Mouse (Mus musculus) midbrain, embryonic 13.5 days (tissue): ENCODE data around the gene Cblc. TPM values are rescaled to one million over a fixed set of nuclear protein-coding genes. Genes with fewer than 3 reads are reported as not detected.

Experiments used
- polyA plus RNA-seq: library from polyadenylated mRNA; unstranded; fragments of >200 nt; fragmentation: Nextera tagmentation; extraction: Ambion mirVana; gene quantifications from 2 replicates; pipeline ENCODE4 v1.2.1, GENCODE M21; 2015

Cblc gene
- polyA plus RNA-seq, 1 experiment from 2014 or later = 0.32 TPM

Other genes with a start within 250 kb of the Cblc start
- gene Ppp1r37, start 233.7 kb downstream of the Cblc start, polyA plus RNA-seq = 25.7 and 37.0 TPM in 2 replicates
- 0.26 and 0.31 TPM in 2 replicates for gene Zfp296, start 219.5 kb downstream of the Cblc start, polyA plus RNA-seq
- gene Gemin7, start 219.2 kb downstream of the Cblc start, polyA plus RNA-seq = 134 and 138 TPM in 2 replicates
- 54.0 and 65.0 TPM in 2 replicates for gene Clasrp, start 192.3 kb downstream of the Cblc start, polyA plus RNA-seq
- 3.8 and 4.1 TPM in 2 replicates for gene Relb, start 167.4 kb downstream of the Cblc start, polyA plus RNA-seq
- 86.6 and 97.5 TPM in 2 replicates for gene Clptm1, start 131.8 kb downstream of the Cblc start, polyA plus RNA-seq
- gene Apoc2, start 118.9 kb downstream of the Cblc start, polyA plus RNA-seq = 0.23 TPM in 1 of 2 replicates, not detected in the other
- not detected in 2 replicates for gene Gm44805, start 115.4 kb downstream of the Cblc start, polyA plus RNA-seq
- gene Apoc4, start 115.3 kb downstream of the Cblc start, polyA plus RNA-seq = not detected in 2 replicates
- 0.94 and 1.0 TPM in 2 replicates for gene Apoc1, start 104.1 kb downstream of the Cblc start, polyA plus RNA-seq
- gene Apoe, start 97.6 kb downstream of the Cblc start, polyA plus RNA-seq = 173 and 194 TPM in 2 replicates
- gene Tomm40, start 81.4 kb downstream of the Cblc start, polyA plus RNA-seq = 105 and 125 TPM in 2 replicates
- gene Nectin2, start 46.3 kb downstream of the Cblc start, polyA plus RNA-seq = 40.6 and 48.0 TPM in 2 replicates
- gene Bcam, start 25.8 kb downstream of the Cblc start, polyA plus RNA-seq = 5.2 and 6.4 TPM in 2 replicates
- 0.27 and 0.88 TPM in 2 replicates for gene Bcl3, start 26.0 kb upstream of the Cblc start, polyA plus RNA-seq
- 5.7 and 6.6 TPM in 2 replicates for gene Gm19345, start 55.2 kb upstream of the Cblc start, polyA plus RNA-seq
- gene Ceacam16, start 64.5 kb upstream of the Cblc start, polyA plus RNA-seq = 0.54 and 0.62 TPM in 2 replicates
- not detected in 2 replicates for gene Ceacam19, start 91.2 kb upstream of the Cblc start, polyA plus RNA-seq
- 5.3 and 6.2 TPM in 2 replicates for gene Pvr, start 124.4 kb upstream of the Cblc start, polyA plus RNA-seq
- gene Igsf23, start 153.9 kb upstream of the Cblc start, polyA plus RNA-seq = not detected in 2 replicates
- gene Ceacam20, start 168.6 kb upstream of the Cblc start, polyA plus RNA-seq = not detected in 2 replicates
- gene Nlrp9b, start 194.7 kb upstream of the Cblc start, polyA plus RNA-seq = not detected in 2 replicates